Mouse (Mus musculus) bone marrow, adult 2 months (tissue): Measurements from ENCODE around the gene Vcl. TPM values are rescaled to one million over a fixed set of nuclear protein-coding genes. Genes with fewer than 3 reads are reported as not detected.

Experiments
- H3K27ac ChIP-seq: fragments of 200-500 bp; 2 replicates; pipeline ENCODE4 v1.5.1; 2012; ENCODE audit warnings: low read depth, mild to moderate bottlenecking, control low read depth, inconsistent platforms, low read length; ENCODE audit not compliant: control insufficient read depth, poor library complexity, insufficient read depth
- H3K4me1 ChIP-seq: fragments of 200-500 bp; 2 replicates; pipeline ENCODE4 v1.6.1; 2011; ENCODE audit warnings: low read length; ENCODE audit not compliant: control insufficient read depth, insufficient read depth
- H3K4me3 ChIP-seq: fragments of 200-500 bp; replicated peaks from 2 replicates; pipeline ENCODE3; 2011; ENCODE audit warnings: mild to moderate bottlenecking, low read depth, low read length, control low read depth; ENCODE audit not compliant: control insufficient read depth
- CTCF ChIP-seq: fragments of 200-500 bp; IDR thresholded peaks from 2 replicates; pipeline ENCODE4 v1.5.1; 2011; ENCODE audit warnings: low read length, control low read depth; ENCODE audit not compliant: control insufficient read depth, insufficient read depth
- POLR2A ChIP-seq: fragments of 200-500 bp; IDR thresholded peaks from 2 replicates; pipeline ENCODE4 v1.6.1; 2011; ENCODE audit warnings: low read depth, mild to moderate bottlenecking, control low read depth, low read length, borderline replicate concordance; ENCODE audit not compliant: control insufficient read depth
- WGBS: fragments of 180-500 bp; shearing (Covaris S2); methylation state at CpG from one replicate; pipeline ENCODE4 v1.1.7; 2018; 5-methylcytosine and 5-hydroxymethylcytosine counted together
- polyA plus RNA-seq: library from polyadenylated mRNA; stranded (reverse); fragments of >200 nt; gene quantifications from 2 replicates; pipeline ENCODE4 v1.2.4, GENCODE M21; 2011; ENCODE audit warnings: low replicate concordance; ENCODE audit not compliant: missing spikeins, insufficient read depth, insufficient read length

Vcl gene
- polyA plus RNA-seq, 1 experiment: 59.2 TPM

DNA sequence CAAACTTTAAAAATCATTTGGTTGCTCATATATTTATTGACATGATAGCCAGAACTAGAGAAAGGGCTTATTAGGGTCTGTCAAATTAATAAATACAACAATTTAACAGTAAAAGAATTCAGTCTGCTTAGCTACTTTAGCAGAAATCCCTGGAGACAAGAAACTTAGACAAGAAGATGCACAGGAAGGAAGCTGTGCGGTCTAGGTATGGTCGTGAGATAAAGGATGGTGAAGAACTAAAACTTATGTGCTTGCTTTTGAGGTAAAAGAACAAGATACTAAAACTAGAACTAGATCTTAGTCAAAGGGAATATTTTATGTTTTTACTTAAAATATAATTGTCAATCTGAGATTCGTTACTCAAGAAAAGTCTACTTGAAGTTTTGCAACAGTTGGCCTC is 105.6 kb downstream of the Vcl start:
- no peak overlapping the region for H3K4me3 ChIP-seq
- H3K4me1 ChIP-seq: no peaks in the 10 kb centered on the region; the same call in 1 of the 2 replicates
- TF ChIP-seq POLR2A: no peak
- no peak for TF ChIP-seq CTCF
- WGBS: 79% methylated on average over 3 of the region's 3 CpGs
- no peak overlapping the region for H3K27ac ChIP-seq

DNA sequence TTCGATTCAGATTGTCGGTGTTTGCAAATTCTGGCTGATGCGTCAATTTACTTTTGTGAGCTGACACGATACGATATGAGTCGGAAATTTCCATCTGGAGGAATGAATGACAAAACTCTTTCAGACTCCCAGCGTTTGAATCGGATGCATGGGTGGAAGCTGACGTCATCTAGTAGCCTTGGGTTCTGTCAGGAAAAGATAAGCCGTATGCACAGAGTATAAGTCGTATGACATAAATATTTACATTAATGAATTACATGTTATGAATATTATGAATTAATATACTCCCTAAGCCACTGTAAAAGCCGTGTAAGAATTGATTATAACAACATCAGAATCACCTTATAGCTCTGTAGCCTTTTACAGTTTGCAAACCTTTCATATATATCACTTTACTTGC is 109.9 kb downstream of the Vcl start:
- WGBS: 85% methylated on average over 12 of the region's 12 CpGs
- TF ChIP-seq POLR2A (no peak), CTCF (no peak)
- no peak overlapping the region for H3K4me3 ChIP-seq
- no peak overlapping the region for H3K27ac ChIP-seq
- no peaks in the 10 kb centered on the region; the same call in 1 of the 2 replicates for H3K4me1 ChIP-seq

DNA sequence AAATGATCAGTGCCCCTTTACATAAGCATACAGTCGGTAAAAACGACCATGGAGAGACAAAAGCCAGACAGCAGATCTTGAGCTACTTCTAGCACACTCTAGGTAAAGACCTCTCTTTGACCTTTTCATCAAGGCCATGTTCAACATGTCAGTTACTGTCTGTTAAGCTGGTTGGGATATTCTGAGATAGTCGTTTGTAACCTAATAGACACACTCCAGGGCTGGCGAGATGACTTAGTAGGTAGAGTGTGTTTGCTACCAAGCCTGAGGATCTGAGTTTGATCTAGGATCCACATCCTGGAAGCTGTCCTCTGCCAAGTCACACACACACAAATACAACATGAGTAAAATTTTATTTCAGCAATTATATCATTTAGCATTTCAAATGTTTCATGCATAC is 110.4 kb downstream of the Vcl start:
- Histone ChIP-seq H3K27ac (no peak overlapping the region), H3K4me3 (no peak overlapping the region), H3K4me1 (no peaks in the 10 kb centered on the region; the same call in 1 of the 2 replicates)
- 89% methylated on average over 4 of the region's 4 CpGs for WGBS
- TF ChIP-seq POLR2A (no peak), CTCF (no peak)

DNA sequence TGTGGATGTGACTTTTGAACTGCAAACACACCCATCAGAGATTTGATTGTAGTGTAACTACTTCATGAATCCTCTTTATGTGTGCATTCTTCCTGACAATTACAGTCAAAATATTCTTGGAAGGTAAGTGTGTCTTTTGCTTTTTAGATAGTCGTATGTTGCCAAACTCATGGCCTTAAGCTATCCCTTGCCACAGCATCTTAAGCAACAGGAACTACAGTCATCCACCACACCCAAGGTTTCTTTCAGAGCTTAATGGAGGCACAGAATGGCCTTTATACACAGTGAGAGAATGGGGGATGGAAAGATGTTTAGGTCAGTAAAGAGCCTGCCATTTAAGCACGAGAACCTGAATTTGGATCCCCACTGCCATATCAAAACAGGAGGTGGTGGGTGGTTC is 118.6 kb downstream of the Vcl start:
- no peak overlapping the region for H3K4me3 ChIP-seq
- H3K4me1 ChIP-seq: no peaks in the 10 kb centered on the region
- no peak for TF ChIP-seq CTCF
- TF ChIP-seq POLR2A: no peak
- H3K27ac ChIP-seq: peak overlapping the region; percentile 86; the same call in 1 of the 2 replicates
- WGBS: 39% methylated on average over 2 of the region's 2 CpGs

DNA sequence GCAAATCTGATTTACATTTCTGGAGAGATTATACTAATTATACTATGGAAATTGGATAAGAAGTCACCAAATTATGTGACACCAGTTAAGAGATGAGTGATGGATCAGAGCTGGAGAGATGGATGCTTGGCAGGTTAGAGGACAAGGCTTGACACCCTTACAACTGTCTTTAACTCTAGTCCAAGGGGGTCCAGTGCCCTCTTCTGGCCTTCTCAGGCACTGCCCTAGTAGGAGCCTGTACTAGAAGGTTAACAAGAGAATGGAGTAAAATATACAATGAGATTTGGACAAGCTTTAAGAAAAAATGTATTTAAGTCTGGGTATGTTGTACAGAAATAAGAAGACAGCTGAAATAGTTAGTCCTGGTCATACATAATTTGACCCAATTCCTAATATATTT is 119.7 kb downstream of the Vcl start:
- TF ChIP-seq POLR2A (no peak), CTCF (peak; percentile 73)
- Histone ChIP-seq H3K4me3 (no peak overlapping the region), H3K27ac (no peak overlapping the region), H3K4me1 (no peaks in the 10 kb centered on the region)

DNA sequence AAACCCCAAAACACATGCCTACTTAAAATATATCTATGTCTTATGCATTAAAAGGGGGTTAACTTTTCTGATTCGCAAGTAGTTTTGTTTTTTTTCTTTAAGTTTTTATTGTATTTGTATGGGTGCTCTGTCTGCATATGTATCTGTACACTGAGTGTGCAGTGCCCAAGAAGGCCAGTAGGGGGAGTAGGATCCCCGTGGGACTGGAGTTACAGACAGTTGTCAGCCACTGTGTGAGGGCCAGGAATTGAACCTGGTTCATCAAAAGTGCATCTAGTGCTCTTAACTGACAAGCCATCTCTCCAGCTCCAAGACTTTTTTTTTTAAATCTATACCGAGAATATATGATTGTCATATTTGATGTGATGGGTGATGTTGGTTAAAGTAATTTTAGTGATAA is 121.5 kb downstream of the Vcl start:
- H3K27ac ChIP-seq: no peak overlapping the region
- H3K4me1 ChIP-seq: no peaks in the 10 kb centered on the region
- TF ChIP-seq CTCF: peak; percentile 55
- TF ChIP-seq POLR2A: no peak
- 68% methylated on average over 3 of the region's 3 CpGs for WGBS
- H3K4me3 ChIP-seq: no peak overlapping the region

DNA sequence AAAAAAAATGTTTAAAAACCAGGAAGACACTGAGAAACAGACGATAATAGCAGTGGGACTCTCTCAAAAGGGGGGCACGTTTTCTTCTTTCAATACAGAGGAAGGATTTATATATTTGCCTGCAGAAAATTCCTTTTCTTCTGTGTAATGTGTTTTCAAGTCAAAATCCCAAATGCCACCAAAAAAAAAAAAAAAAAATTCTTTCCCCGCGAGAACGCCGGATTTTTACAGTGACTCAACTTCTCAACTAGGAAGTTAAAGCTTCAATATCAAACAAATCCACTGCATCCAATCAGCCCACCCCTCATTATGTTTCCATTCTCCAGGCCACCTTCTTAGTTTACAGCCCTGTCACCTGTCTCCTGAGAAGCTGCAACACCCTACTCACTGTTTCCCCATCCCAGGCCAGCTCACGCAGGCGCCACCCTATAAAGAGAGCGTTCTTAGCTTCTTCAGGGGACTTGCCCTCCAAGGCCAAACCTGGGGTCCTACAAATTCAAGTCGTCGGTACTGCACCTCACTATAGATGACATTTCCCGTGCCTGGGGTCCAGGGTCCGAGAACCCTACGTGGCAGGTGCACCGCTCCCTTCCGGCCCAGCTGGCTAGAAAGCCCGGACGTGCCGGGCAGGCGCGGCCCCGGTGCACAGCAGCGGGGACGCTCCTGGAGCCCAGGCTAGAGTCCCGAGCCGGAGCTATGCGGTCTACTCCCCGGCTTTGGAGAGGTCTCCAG is 122.3 kb downstream of the Vcl start:
- no peak for TF ChIP-seq POLR2A
- no peak for TF ChIP-seq CTCF
- H3K27ac ChIP-seq: peak overlapping the region; percentile 86
- H3K4me1 ChIP-seq: no peaks in the 10 kb centered on the region
- H3K4me3 ChIP-seq: peak overlapping the region; percentile 83
- WGBS: 5% methylated on average over 28 of the region's 28 CpGs

DNA sequence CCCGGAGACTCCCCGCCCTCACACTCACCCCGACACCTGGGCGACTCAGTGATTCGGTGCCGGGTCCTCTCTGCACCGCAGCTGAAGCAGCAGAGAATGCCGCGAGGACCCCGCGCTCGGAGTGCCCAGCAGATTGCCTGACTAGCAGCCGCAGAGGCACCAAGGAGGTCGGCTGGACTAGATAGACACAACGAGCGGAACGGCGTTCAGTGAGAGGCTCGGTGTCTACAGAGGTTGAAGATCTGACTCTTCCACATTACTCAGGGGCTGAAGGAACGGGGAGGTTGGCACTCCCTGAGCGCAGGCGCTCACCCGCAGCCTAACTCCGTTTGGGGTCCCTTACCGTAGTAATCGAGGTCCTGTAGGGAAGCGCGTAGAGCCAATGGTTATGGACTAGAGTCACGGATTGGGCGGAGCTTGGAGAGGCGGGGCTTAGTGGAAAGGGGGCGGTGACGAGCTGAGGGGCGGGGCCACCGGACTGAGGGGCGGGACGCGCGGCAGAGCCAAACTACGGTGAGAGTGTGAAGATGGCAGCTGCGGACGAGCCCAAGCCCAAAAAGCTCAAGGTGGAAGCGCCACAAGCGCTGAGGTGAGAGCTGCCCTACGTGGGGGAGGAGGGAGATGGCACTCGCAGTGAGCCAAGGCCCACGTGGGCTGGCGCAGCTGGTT is 123.0 kb downstream of the Vcl start, which contains the start of the genes Ap3m1 and Adk:
Gene Ap3m1, minus strand, starts transcription at position 397 of the 669 bp plus-strand sequence.
Gene Adk, plus strand, starts transcription at position 463 of the 669 bp plus-strand sequence.
- H3K4me3 ChIP-seq: peak within 1 kb of the TSS; percentile 90
- peak within 1 kb of the TSS; percentile 86 for H3K27ac ChIP-seq
- WGBS: under 1% methylated on average over 48 of the region's 48 CpGs
- no peaks in the 10 kb centered on the region for H3K4me1 ChIP-seq
- peak; percentile 73; the same call in 1 of the 2 replicates for TF ChIP-seq POLR2A
- no peak for TF ChIP-seq CTCF
